Mouse (Mus musculus): ENCODE measurements around the gene Gm21988.

- TF ChIP-seq MAFK (IDR thresholded peaks at IDR 0.05; ENCODE audit: insufficient read depth, low read depth, low read length) (no peak), HCFC1 (IDR thresholded peaks at IDR 0.05; ENCODE audit: borderline replicate concordance, insufficient read depth, low read length) (no peak)
Observed at GRCm38 (mm10) chr11:70211972-70212371, 27.7 kb downstream of the Gm21988 start.
